Mouse (Mus musculus): ENCODE data around the gene Polr2e.

- TF ChIP-seq POLR2A (IDR thresholded peaks at IDR 0.05; ENCODE audit: control insufficient read depth, extremely low read depth, insufficient read depth, low read length, poor library complexity) (no peak), CTCF (IDR thresholded peaks at IDR 0.05; ENCODE audit: borderline replicate concordance, control insufficient read depth, extremely low read depth, insufficient read depth, low read length, poor library complexity) (no peak)
These were observed 9.2 kb upstream of the Polr2e start for GRCm38 (mm10) chr10:80048834-80049233.

Data from thymus, adult 2 months (tissue).